ENCODE assay signal across 10 mouse cellular contexts in the genomic region with DNA sequence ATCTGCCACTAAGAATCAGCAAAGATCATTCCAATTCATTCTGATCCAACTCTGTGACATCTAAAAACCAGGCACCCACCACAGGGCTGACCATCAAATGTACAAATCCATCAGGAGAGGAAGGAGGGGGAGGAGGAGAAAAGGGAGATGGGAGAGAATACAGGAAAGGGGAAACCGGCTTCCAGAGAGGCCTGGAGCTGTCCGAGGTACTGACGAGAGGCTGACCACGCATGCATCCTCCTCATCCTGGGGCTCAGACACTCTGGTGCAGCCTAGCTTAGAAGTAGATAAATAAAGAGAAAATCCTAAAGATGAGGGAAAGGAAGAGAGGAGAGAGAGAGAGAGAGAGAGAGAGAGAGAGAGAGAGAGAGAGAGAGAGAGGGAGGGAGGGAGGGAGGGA. TPM values are rescaled to one million over a fixed set of nuclear protein-coding genes. Genes with fewer than 3 reads are reported as not detected.
DNase-seq lines count a peak whose midpoint lies in the region; ATAC-seq lines count a peak whose summit lies in the region.
"Had no signal": no experiment of that assay in that cellular context is flagged by ENCODE, and none has a peak within 500 bp of the region (broad histone marks: within the 10 kb centered on the region; RNA-seq: fewer than 3 reads in every experiment).

No protein-coding gene starts in this region.

- no peak overlapping the region for H3K27ac ChIP-seq in forebrain, embryonic 10.5 days
- H3K27ac ChIP-seq: embryonic facial prominence, embryonic 15.5 days; neural tube, embryonic 12.5 days had no signal

- no peaks in the 10 kb centered on the region for H3K36me3 ChIP-seq in forebrain, embryonic 10.5 days (replicated peaks)
- H3K36me3 ChIP-seq: embryonic facial prominence, embryonic 15.5 days; neural tube, embryonic 12.5 days had no signal

- intact Hi-C loops in heart, postnatal 10 days (cut with DNase I), result no loop called here
- intact Hi-C loops in heart, postnatal 25 days (cut with DNase I), result no loop called here

- H3K27me3 ChIP-seq in forebrain, embryonic 10.5 days (ENCODE audit: poor library complexity, severe bottlenecking), result no peaks in the 10 kb centered on the region
- H3K27me3 ChIP-seq: neural tube, embryonic 12.5 days had no signal

- H3K4me1 ChIP-seq in forebrain, embryonic 10.5 days, result no peaks in the 10 kb centered on the region
- H3K4me1 ChIP-seq: embryonic facial prominence, embryonic 15.5 days; neural tube, embryonic 12.5 days had no signal

- 2% methylated on average over 4 of the region's 4 CpGs for WGBS in forebrain, embryonic 10.5 days

- ATAC-seq in cerebellum, adult (ENCODE audit: insufficient number of reproducible peaks, low FRiP score, low TSS enrichment), result no peak

- no peak overlapping the region for H3K4me3 ChIP-seq in forebrain, embryonic 10.5 days
- H3K4me3 ChIP-seq: embryonic facial prominence, embryonic 15.5 days; neural tube, embryonic 12.5 days had no signal

- peak; percentile 67 to 84 for DNase-seq in heart, postnatal 10 days
- DNase-seq in heart, postnatal 25 days (ENCODE audit: low spot score), result no peak
- DNase-seq in urinary bladder, postnatal 14 days (ENCODE audit: low spot score), result peak; percentile 71
- DNase-seq in urinary bladder, postnatal 10 days (ENCODE audit: low spot score), result no peak
- DNase-seq in kidney, postnatal 36 days, result peak; percentile 48 to 87
- peak; percentile 23 for DNase-seq in thymus, postnatal 25 days
- no peak for DNase-seq in forebrain, embryonic 10.5 days (ENCODE audit: extremely low spot score, low spot score)

- no peaks in the 10 kb centered on the region for H3K9me3 ChIP-seq in forebrain, embryonic 10.5 days
- H3K9me3 ChIP-seq: embryonic facial prominence, embryonic 15.5 days had no signal

RNA-seq across cellular contexts. Expression of a gene that starts 8.2 kb away (rescaled TPM):
- not detected for total RNA-seq in heart, postnatal 10 days (2021)
- total RNA-seq in heart, postnatal 25 days (2021), result not detected
- polyA plus RNA-seq in forebrain, embryonic 10.5 days (2016; fragmentation: Nextera tagmentation; extraction: Ambion mirVana), result 9.1 and 15.8 TPM in 2 replicates

RNA-seq across cellular contexts. Expression of a gene that starts 8.6 kb away (rescaled TPM):
- 100 to 1,000 TPM; 107 to 127 TPM for total RNA-seq in heart, postnatal 10 days (2021)
- 10 to 100 TPM; 65.0 to 71.7 TPM for total RNA-seq in heart, postnatal 25 days (2021)
- polyA plus RNA-seq in forebrain, embryonic 10.5 days (2016; fragmentation: Nextera tagmentation; extraction: Ambion mirVana), result 70.5 and 71.1 TPM in 2 replicates

RNA-seq across cellular contexts. Expression of a gene that starts 44.4 kb away (rescaled TPM):
- 1 to 10 TPM; 3.3 to 3.6 TPM for total RNA-seq in heart, postnatal 10 days (2021)
- 1 to 10 TPM; 2.8 to 3.2 TPM for total RNA-seq in heart, postnatal 25 days (2021)
- polyA plus RNA-seq in forebrain, embryonic 10.5 days (2016; fragmentation: Nextera tagmentation; extraction: Ambion mirVana), result 35.6 and 36.7 TPM in 2 replicates

Comparison
In these comparisons a context has a peak if more than half of its experiments do, and no peak if none do; other contexts are left out.
1. DNase-seq: peak in heart, postnatal 10 days (2 of 2), urinary bladder, postnatal 14 days (single experiment), kidney, postnatal 36 days (2 of 2) and thymus, postnatal 25 days (single experiment); none in heart, postnatal 25 days (single experiment), urinary bladder, postnatal 10 days (single experiment) and forebrain, embryonic 10.5 days (single experiment).